Mouse (Mus musculus) intestine, embryonic 14.5 days (tissue): ENCODE measurements at regions not wholly inside any gene's neighbourhood (a gene's known extent, or its start where the extent isn't known, plus 50 kb on each side); places are given as distances from the start of the nearest gene placed in this dataset.
"Not testable (repeated sequence)": the region's sequence is repeated elsewhere in the genome, so short reads cannot be mapped to it uniquely, and the experiment has no call there.

Experiments used
- ATAC-seq: fragments of 200-750 bp; cut with Nextera tagmentation; replicated peaks from 2 replicates; pipeline ENCODE4 v1.8.0; 2017; ENCODE audit warnings: low read depth, moderate number of reproducible peaks, moderate TSS enrichment, moderate library complexity; ENCODE audit not compliant: low FRiP score, low TSS enrichment
- DNase-seq: peaks from one replicate; pipeline ENCODE4 v3.0.0-alpha.2; 2018; ENCODE audit warnings: low spot score
- H3K27ac ChIP-seq: fragments of 300-500 bp; sonication (generic); 2 replicates; pipeline ENCODE4 v1.5.1; 2014; ENCODE audit warnings: low read depth, mild to moderate bottlenecking, control low read depth
- H3K27me3 ChIP-seq: fragments of 300-500 bp; sonication (generic); replicated peaks from 2 replicates; pipeline ENCODE4 v1.6.1; 2014; ENCODE audit warnings: low read length, control low read depth; ENCODE audit not compliant: control insufficient read depth, insufficient read depth
- H3K36me3 ChIP-seq: fragments of 300-500 bp; sonication (generic); 2 replicates; pipeline ENCODE4 v1.6.1; 2014; ENCODE audit warnings: low read length, control low read depth; ENCODE audit not compliant: control insufficient read depth, insufficient read depth
- H3K4me1 ChIP-seq: fragments of 300-500 bp; sonication (generic); replicated peaks from 2 replicates; pipeline ENCODE4 v1.6.1; 2014; ENCODE audit warnings: low read length, control low read depth, mixed read lengths; ENCODE audit not compliant: control insufficient read depth, insufficient read depth
- H3K4me2 ChIP-seq: fragments of 300-500 bp; sonication (generic); 2 replicates; pipeline ENCODE4 v1.6.1; 2014; ENCODE audit warnings: low read length
- H3K4me3 ChIP-seq: fragments of 300-500 bp; sonication (generic); 2 replicates; pipeline ENCODE4 v1.5.1; 2014; ENCODE audit warnings: low read depth, low read length, control low read depth, mixed read lengths
- H3K9ac ChIP-seq: fragments of 300-500 bp; sonication (generic); 2 replicates; pipeline ENCODE4 v1.6.1; 2014; ENCODE audit warnings: mild to moderate bottlenecking, low read length
- H3K9me3 ChIP-seq: fragments of 300-500 bp; sonication (generic); 2 replicates; pipeline ENCODE4 v1.6.1; 2016; ENCODE audit warnings: low read length, control low read depth; ENCODE audit not compliant: control insufficient read depth
- WGBS: fragments of 180-500 bp; shearing (Covaris S2); extraction: QIAGEN DNeasy Blood & Tissue Kit; methylation state at CpG from one replicate; pipeline ENCODE4 v1.1.7; 2014; 5-methylcytosine and 5-hydroxymethylcytosine counted together

GRCm38 (mm10) chr17:50346451-50347192 is 53.2 kb upstream of the Dazl start:
- ATAC-seq, result peak; percentile 81
- 66% methylated on average over 7 of the region's 7 CpGs for WGBS
- no peaks in the 10 kb centered on the region for H3K4me1 ChIP-seq
- H3K9me3 ChIP-seq, result no peaks in the 10 kb centered on the region
- no peak for DNase-seq
- no peak overlapping the region for H3K9ac ChIP-seq
- no peak overlapping the region for H3K27ac ChIP-seq
- H3K27me3 ChIP-seq, result no peaks in the 10 kb centered on the region
- no peak overlapping the region for H3K4me2 ChIP-seq
- H3K36me3 ChIP-seq, result no peaks in the 10 kb centered on the region
- no peak overlapping the region for H3K4me3 ChIP-seq

GRCm38 (mm10) chr17:50353818-50354217 is 60.4 kb upstream of the Dazl start:
- H3K4me2 ChIP-seq, H3K27ac ChIP-seq, H3K4me3 ChIP-seq, H3K4me1 ChIP-seq, ATAC-seq, H3K36me3 ChIP-seq, H3K9me3 ChIP-seq, DNase-seq, H3K9ac ChIP-seq, H3K27me3 ChIP-seq: not testable (repeated sequence)
- WGBS, result 67% methylated on average over 2 of the region's 2 CpGs

GRCm38 (mm10) chr17:50354357-50354756 is 60.9 kb upstream of the Dazl start:
- DNase-seq, result no peak
- H3K4me3 ChIP-seq, result no peak overlapping the region

GRCm38 (mm10) chr17:50361657-50362233 is 68.3 kb upstream of the Dazl start:
- H3K4me1 ChIP-seq, result no peaks in the 10 kb centered on the region
- H3K36me3 ChIP-seq, result no peaks in the 10 kb centered on the region
- no peaks in the 10 kb centered on the region for H3K9me3 ChIP-seq
- no peak overlapping the region for H3K27ac ChIP-seq
- ATAC-seq, result no peak
- no peaks in the 10 kb centered on the region for H3K27me3 ChIP-seq
- no peak overlapping the region for H3K9ac ChIP-seq
- no peak overlapping the region for H3K4me2 ChIP-seq
- DNase-seq, result no peak
- no peak overlapping the region for H3K4me3 ChIP-seq
- 78% methylated on average over 8 of the region's 9 CpGs for WGBS

More at GRCm38 (mm10) chr17:50354357-50354756, 60.9 kb upstream of the Dazl start:
- Histone ChIP-seq H3K4me1 (no peaks in the 10 kb centered on the region), H3K27ac (no peak overlapping the region), H3K27me3 (no peaks in the 10 kb centered on the region), H3K4me2 (no peak overlapping the region), H3K9me3 (no peaks in the 10 kb centered on the region), H3K36me3 (no peaks in the 10 kb centered on the region), H3K9ac (no peak overlapping the region)
- no peak for ATAC-seq
- 94% methylated on average over 6 of the region's 6 CpGs for WGBS

- DNase-seq, result no peak
- WGBS, result 85% methylated on average over 7 of the region's 7 CpGs
These were observed 72.0 kb upstream of the Dazl start for GRCm38 (mm10) chr17:50365396-50365795.

GRCm38 (mm10) chr17:50366181-50366580 is 72.7 kb upstream of the Dazl start:
- no peak for ATAC-seq
- Histone ChIP-seq H3K4me3 (no peak overlapping the region), H3K36me3 (no peaks in the 10 kb centered on the region), H3K4me1 (no peaks in the 10 kb centered on the region), H3K27me3 (no peaks in the 10 kb centered on the region), H3K4me2 (no peak overlapping the region), H3K9ac (no peak overlapping the region), H3K9me3 (no peaks in the 10 kb centered on the region), H3K27ac (no peak overlapping the region)
- WGBS, result 78% methylated on average over 5 of the region's 5 CpGs
- no peak for DNase-seq

More at GRCm38 (mm10) chr17:50365396-50365795, 72.0 kb upstream of the Dazl start:
- Histone ChIP-seq H3K36me3 (no peaks in the 10 kb centered on the region), H3K27me3 (no peaks in the 10 kb centered on the region), H3K4me3 (no peak overlapping the region), H3K4me1 (no peaks in the 10 kb centered on the region), H3K4me2 (no peak overlapping the region), H3K9ac (no peak overlapping the region), H3K9me3 (no peaks in the 10 kb centered on the region), H3K27ac (no peak overlapping the region)
- no peak for ATAC-seq

- H3K27ac ChIP-seq, result no peak overlapping the region
- H3K36me3 ChIP-seq, result no peaks in the 10 kb centered on the region
- no peak for DNase-seq
- no peaks in the 10 kb centered on the region for H3K4me1 ChIP-seq
- H3K9me3 ChIP-seq, result no peaks in the 10 kb centered on the region
- no peak overlapping the region for H3K9ac ChIP-seq
- ATAC-seq, result no peak
- WGBS, result 82% methylated on average over 6 of the region's 6 CpGs
- no peaks in the 10 kb centered on the region for H3K27me3 ChIP-seq
- no peak overlapping the region for H3K4me2 ChIP-seq
- no peak overlapping the region for H3K4me3 ChIP-seq
These were observed 75.9 kb upstream of the Dazl start for GRCm38 (mm10) chr17:50369216-50369875.

GRCm38 (mm10) chr17:50370484-50370883 is 77.0 kb upstream of the Dazl start:
- Histone ChIP-seq H3K27me3 (no peaks in the 10 kb centered on the region), H3K27ac (no peak overlapping the region), H3K36me3 (no peaks in the 10 kb centered on the region), H3K4me2 (no peak overlapping the region), H3K4me3 (no peak overlapping the region), H3K9ac (no peak overlapping the region), H3K4me1 (no peaks in the 10 kb centered on the region), H3K9me3 (no peaks in the 10 kb centered on the region)
- 0 out of 2 replicates have a peak, but pooled peaks have one; percentile 23 for ATAC-seq
- DNase-seq, result no peak
- 93% methylated on average over 1 of the region's 1 CpGs for WGBS
